Mouse (Mus musculus) embryonic fibroblast, embryonic 13.5 days (primary cell): ENCODE measurements around the gene Slc35g3.

Source experiments
- CTCF ChIP-seq: IDR thresholded peaks from 2 replicates; pipeline ENCODE4 v1.5.1; 2011; ENCODE audit warnings: mild to moderate bottlenecking, control low read depth, low read length, moderate library complexity, borderline replicate concordance; ENCODE audit not compliant: insufficient read depth
- POLR2A ChIP-seq: IDR thresholded peaks from 2 replicates; pipeline ENCODE4 v1.6.1; 2011; ENCODE audit warnings: low read depth, mild to moderate bottlenecking, control low read depth, low read length, moderate library complexity

GRCm38 (mm10) chr11:69761868-69762267 lies at the start of gene Slc35g3:
- TF ChIP-seq CTCF (no peak), POLR2A (no peak)
